Mouse (Mus musculus): Measurements from ENCODE around the gene Cnot11.
"Not testable (repeated sequence)": the region's sequence is repeated elsewhere in the genome, so short reads cannot be mapped to it uniquely, and the experiment has no call there.

The Cnot11 gene

DNA sequence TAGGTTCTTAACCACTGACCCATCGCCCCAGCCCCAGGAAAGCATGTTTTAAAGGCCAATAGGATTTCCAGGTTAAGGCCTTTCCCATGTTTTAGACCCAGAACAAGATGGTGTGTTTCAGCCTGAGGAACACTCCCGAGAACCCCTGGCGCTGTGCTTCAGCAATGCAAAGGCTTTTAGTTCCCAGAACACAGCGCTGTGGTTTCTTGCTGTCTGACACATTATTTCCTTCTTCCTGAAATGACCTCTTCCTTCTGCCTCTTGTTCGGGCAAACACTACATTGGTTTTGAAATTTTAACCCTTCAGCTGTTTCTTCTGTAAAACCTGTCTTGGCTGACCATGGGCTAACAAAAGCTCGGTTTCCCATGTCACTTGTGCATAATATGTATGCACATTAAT is 44.3 kb downstream of the Cnot11 start:
- DNase-seq (ENCODE audit: low spot score in 2 of 2) = no peak

- DNase-seq (ENCODE audit: low spot score in 2 of 2) = no peak
Observed at GRCm38 (mm10) chr1:39581215-39581614, 46.4 kb downstream of the Cnot11 start.

- no peak for DNase-seq (ENCODE audit: low spot score in 2 of 2)
Observed at GRCm38 (mm10) chr1:39583173-39583572, 48.4 kb downstream of the Cnot11 start.

DNA sequence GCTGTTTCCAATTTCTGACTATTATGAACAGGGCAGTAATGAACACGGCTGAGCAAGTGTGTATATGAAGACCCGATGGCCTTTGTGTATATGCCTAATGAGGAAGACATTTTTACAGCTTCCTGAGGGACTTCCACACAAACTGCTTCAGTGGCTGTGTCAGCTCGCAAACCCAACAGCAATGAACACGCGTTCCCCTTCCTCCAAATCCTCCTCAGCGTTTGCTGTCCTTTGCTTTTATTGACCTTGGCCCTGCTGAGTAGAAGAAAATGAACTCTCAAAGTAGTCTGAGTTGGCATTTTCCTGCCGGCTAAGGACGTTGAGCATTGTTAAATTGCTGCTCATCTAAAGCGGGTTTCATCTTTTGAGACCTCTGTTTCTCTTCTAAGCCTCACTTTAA is 50.6 kb downstream of the Cnot11 start:
- no peak for DNase-seq (ENCODE audit: low spot score in 2 of 2)

- DNase-seq (ENCODE audit: low spot score in 2 of 2) = no peak
Observed at GRCm38 (mm10) chr1:39590193-39590592, 55.4 kb downstream of the Cnot11 start.

DNA sequence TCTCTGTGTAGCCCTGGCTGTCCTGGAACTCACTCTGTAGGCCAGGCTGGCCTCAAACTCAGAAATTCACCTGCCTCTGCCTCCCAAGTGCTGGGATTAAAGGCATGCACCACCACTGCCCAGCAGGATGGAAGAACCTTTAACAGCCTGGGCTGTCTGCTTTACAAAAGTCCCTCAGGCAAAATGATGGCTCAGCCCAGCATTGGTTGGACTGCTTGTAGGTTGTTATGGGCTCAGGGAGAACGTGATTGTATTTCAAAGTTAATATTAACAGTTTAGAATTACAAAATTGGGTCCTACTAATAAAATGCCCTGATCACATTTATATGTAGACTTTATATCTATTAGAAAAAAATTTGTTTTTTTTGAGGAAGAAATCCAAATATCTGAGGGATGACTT is 56.8 kb downstream of the Cnot11 start:
- DNase-seq (ENCODE audit: low spot score in 2 of 2) = not testable (repeated sequence)

- DNase-seq (ENCODE audit: low spot score in 2 of 2) = no peak
Observed at GRCm38 (mm10) chr1:39592090-39592489, 57.3 kb downstream of the Cnot11 start.

- no peak for DNase-seq (ENCODE audit: low spot score in 2 of 2)
Observed at GRCm38 (mm10) chr1:39593836-39594235, 59.0 kb downstream of the Cnot11 start.

Data from right cerebral cortex, postnatal 10 days (tissue).